Mouse (Mus musculus) limb, embryonic 15.5 days (tissue): ENCODE measurements at regions not wholly inside any gene's neighbourhood (a gene's known extent, or its start where the extent isn't known, plus 50 kb on each side); places are given as distances from the start of the nearest gene placed in this dataset.

Experiments
- ATAC-seq: fragments of 200-750 bp; cut with Nextera tagmentation; 2 replicates; pipeline ENCODE4 v1.8.0; 2017; ENCODE audit warnings: low read depth, moderate TSS enrichment; ENCODE audit not compliant: insufficient number of reproducible peaks, low FRiP score, low TSS enrichment
- H3K27ac ChIP-seq: fragments of 300-500 bp; sonication (generic); 2 replicates; pipeline ENCODE4 v1.5.1; 2015; ENCODE audit warnings: moderate library complexity, mild to moderate bottlenecking, inconsistent platforms
- H3K27me3 ChIP-seq: fragments of 300-500 bp; sonication (generic); 2 replicates; pipeline ENCODE4 v1.6.1; 2015; ENCODE audit warnings: inconsistent platforms
- H3K36me3 ChIP-seq: fragments of 300-500 bp; sonication (generic); 2 replicates; pipeline ENCODE4 v1.6.1; 2015; ENCODE audit warnings: inconsistent platforms
- H3K4me1 ChIP-seq: fragments of 300-500 bp; sonication (generic); 2 replicates; pipeline ENCODE4 v1.6.1; 2015; ENCODE audit warnings: inconsistent platforms
- H3K4me2 ChIP-seq: fragments of 300-500 bp; sonication (generic); 2 replicates; pipeline ENCODE4 v1.6.1; 2015; ENCODE audit warnings: mild to moderate bottlenecking, inconsistent platforms
- H3K4me3 ChIP-seq: fragments of 300-500 bp; sonication (generic); 2 replicates; pipeline ENCODE4 v1.5.1; 2015; ENCODE audit warnings: mild to moderate bottlenecking, inconsistent platforms
- H3K9ac ChIP-seq: fragments of 300-500 bp; sonication (generic); 2 replicates; pipeline ENCODE4 v1.6.1; 2015; ENCODE audit warnings: inconsistent platforms
- H3K9me3 ChIP-seq: fragments of 300-500 bp; sonication (generic); 2 replicates; pipeline ENCODE4 v1.6.1; 2016; ENCODE audit warnings: inconsistent platforms
- WGBS: fragments of 180-500 bp; shearing (Covaris S2); methylation state at CpG from one replicate; pipeline ENCODE4 v1.1.7; 2015; 5-methylcytosine and 5-hydroxymethylcytosine counted together

DNA sequence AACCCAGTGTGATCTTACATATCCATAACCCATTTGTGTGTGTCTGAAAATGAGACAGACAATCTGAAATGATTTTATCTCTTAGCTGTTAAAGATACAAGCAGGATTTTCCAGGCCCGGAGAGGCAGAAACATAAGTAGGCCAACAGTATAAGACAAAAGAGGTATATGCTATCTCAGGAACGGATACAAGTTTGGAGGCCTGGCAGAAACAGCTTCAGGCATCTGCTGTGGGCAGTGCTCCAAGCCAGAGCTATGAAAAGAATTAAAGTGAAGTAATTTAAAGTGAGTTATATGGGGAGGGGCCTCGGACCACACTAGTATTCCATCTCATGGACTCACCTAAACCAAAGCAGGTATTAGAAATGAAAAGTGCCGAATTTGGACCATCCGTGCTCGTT is 118.8 kb upstream of the Fn1 start:
- 69% methylated on average over 6 of the region's 6 CpGs for WGBS
- Histone ChIP-seq H3K4me1 (0 out of 2 replicates have a peak, but pooled peaks cover 3% of the 10 kb centered on the region), H3K36me3 (no peaks in the 10 kb centered on the region), H3K27me3 (no peaks in the 10 kb centered on the region), H3K4me3 (no peak overlapping the region), H3K9me3 (no peaks in the 10 kb centered on the region), H3K27ac (no peak overlapping the region), H3K4me2 (no peak overlapping the region), H3K9ac (no peak overlapping the region)
- no peak for ATAC-seq

DNA sequence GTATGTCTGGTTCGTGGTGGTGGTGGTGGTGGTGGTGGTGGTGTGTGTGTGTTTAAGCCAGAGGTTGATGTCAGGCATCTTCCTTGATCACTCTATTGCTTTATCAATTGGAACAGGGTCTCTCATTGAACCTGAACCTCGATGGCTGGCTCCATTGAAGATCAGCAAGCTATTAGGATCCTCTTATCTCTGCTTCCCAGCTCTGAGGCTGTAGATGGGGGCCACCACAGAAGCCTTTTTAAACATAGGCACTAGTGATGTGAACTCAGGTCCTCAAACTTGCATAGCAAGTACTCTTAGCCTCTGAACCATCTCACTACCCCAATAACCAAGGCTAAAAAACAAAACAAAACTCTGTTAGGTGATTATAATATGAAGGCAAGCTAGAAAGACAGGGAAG is 116.6 kb upstream of the Fn1 start:
- H3K9ac ChIP-seq, result no peak overlapping the region
- H3K9me3 ChIP-seq, result no peaks in the 10 kb centered on the region
- H3K36me3 ChIP-seq, result no peaks in the 10 kb centered on the region
- H3K4me2 ChIP-seq, result no peak overlapping the region
- no peaks in the 10 kb centered on the region for H3K27me3 ChIP-seq
- H3K27ac ChIP-seq, result no peak overlapping the region
- H3K4me1 ChIP-seq, result 0 out of 2 replicates have a peak, but pooled peaks cover 3% of the 10 kb centered on the region
- no peak for ATAC-seq
- 70% methylated on average over 2 of the region's 2 CpGs for WGBS
- H3K4me3 ChIP-seq, result no peak overlapping the region

DNA sequence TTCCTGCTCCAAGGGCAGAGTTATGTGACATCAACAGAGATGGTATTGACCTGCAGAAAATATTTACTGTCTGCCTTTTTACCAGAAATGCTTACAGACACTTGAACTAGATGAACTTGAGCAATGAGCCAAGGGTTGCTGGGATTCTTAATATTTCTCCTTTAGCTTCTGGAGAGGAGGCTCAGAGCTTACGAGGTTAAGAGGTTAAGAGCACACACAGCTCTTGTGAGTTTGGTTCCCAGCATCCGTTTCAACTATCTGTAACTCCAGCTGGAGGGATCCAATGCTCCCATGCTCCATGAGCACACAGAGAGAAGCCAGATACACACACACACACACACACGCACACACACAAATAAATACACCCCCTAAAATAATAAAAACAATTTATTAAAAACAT is 114.7 kb upstream of the Fn1 start:
- Histone ChIP-seq H3K4me3 (no peak overlapping the region), H3K4me2 (no peak overlapping the region), H3K36me3 (no peaks in the 10 kb centered on the region), H3K4me1 (0 out of 2 replicates have a peak, but pooled peaks cover 3% of the 10 kb centered on the region), H3K9ac (no peak overlapping the region), H3K27ac (no peak overlapping the region), H3K27me3 (no peaks in the 10 kb centered on the region), H3K9me3 (no peaks in the 10 kb centered on the region)
- ATAC-seq, result no peak
- 70% methylated on average over 3 of the region's 3 CpGs for WGBS

DNA sequence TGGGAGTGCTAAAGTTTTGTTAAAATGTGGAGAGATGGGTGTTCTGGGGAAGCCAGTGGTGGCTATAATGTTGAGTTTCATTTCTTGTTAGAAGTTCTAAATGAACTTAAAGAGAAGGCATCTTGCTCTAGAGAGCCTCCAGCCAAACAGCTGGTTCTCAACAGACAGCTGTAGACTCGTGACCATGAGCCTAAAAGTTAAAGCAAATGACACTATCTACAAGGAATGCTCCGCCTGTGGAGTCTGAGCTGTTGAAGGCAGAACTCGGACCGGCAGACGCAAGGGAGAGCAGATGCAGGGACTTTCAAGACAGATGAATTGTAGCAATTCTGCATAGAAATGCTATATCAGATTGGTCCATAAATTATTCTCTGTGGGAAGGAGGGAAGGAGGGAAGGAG is 114.1 kb upstream of the Fn1 start:
- Histone ChIP-seq H3K9me3 (no peaks in the 10 kb centered on the region), H3K4me1 (0 out of 2 replicates have a peak, but pooled peaks cover under 1% of the 10 kb centered on the region), H3K9ac (no peak overlapping the region), H3K4me3 (no peak overlapping the region), H3K4me2 (no peak overlapping the region), H3K27me3 (no peaks in the 10 kb centered on the region), H3K27ac (no peak overlapping the region), H3K36me3 (no peaks in the 10 kb centered on the region)
- WGBS, result 52% methylated on average over 5 of the region's 5 CpGs
- no peak for ATAC-seq

DNA sequence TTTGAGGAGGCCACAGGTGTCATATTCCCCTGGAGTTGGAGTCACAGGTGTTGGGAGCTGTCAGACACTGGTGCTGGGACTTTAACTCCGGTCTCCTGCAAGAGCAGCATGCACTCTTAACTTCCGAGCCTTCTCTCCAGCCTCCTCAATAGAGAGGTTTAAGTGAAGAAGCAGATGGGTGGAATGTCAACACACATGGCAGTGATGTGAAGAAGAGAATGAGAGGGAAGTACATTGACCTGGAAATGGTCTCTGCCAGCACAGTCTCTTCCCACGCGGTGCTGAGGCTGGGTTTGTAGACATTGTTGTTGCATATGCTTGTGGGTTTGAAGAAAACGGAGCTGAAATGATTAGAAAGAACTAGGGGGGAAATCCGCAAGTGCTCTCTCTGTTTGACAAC is 112.0 kb upstream of the Fn1 start:
- Histone ChIP-seq H3K9ac (no peak overlapping the region), H3K4me3 (no peak overlapping the region), H3K36me3 (no peaks in the 10 kb centered on the region), H3K27me3 (no peaks in the 10 kb centered on the region), H3K4me1 (no peaks in the 10 kb centered on the region), H3K27ac (no peak overlapping the region), H3K9me3 (no peaks in the 10 kb centered on the region), H3K4me2 (no peak overlapping the region)
- no peak for ATAC-seq
- WGBS, result 72% methylated on average over 6 of the region's 6 CpGs

DNA sequence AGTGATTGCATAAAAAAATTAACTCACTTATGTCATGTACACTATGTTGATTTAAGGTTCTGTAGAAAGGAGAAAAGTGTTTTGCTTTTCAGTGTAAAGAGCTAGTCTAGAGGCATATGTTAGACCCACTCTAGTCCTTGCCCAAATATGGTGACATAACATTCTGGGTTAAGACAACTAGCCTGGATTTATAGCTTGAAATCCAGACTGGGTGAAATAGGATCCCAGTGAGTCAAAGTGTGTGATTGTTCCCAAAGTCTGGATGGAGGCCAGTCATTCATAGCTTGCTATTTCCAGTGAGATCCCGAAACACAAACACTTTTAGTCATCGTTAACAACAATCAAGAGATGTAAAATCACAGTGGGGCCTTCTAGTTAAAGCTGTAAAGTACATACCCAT is 110.5 kb upstream of the Fn1 start:
- Histone ChIP-seq H3K9me3 (no peaks in the 10 kb centered on the region), H3K4me3 (no peak overlapping the region), H3K4me1 (no peaks in the 10 kb centered on the region), H3K9ac (no peak overlapping the region), H3K4me2 (no peak overlapping the region), H3K36me3 (no peaks in the 10 kb centered on the region), H3K27ac (no peak overlapping the region), H3K27me3 (no peaks in the 10 kb centered on the region)
- WGBS, result 29% methylated on average over 2 of the region's 2 CpGs
- no peak for ATAC-seq

DNA sequence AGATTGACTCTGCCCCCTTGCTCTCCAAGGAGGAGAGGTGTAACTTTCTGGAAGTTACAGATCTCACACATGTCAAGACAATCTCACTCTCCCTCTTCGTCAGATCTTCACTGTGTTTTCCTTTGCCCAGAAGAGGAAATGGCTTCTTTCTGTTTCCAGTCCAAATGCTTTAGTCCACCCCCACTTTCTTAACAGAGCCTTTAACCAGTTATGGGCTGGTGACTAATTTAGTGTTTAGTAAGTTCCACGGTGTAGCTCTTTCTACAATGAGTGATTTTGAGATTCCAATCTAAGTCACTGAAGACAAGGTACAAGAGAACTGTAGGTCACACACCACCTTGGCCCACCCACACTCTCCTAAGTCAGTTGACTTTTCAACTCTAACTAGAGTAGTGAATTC is 107.3 kb upstream of the Fn1 start:
- H3K9me3 ChIP-seq, result no peaks in the 10 kb centered on the region
- H3K4me3 ChIP-seq, result no peak overlapping the region
- H3K4me2 ChIP-seq, result no peak overlapping the region
- no peaks in the 10 kb centered on the region for H3K36me3 ChIP-seq
- H3K9ac ChIP-seq, result no peak overlapping the region
- no peak for ATAC-seq
- H3K27me3 ChIP-seq, result no peaks in the 10 kb centered on the region
- no peaks in the 10 kb centered on the region for H3K4me1 ChIP-seq
- 60% methylated on average over 2 of the region's 2 CpGs for WGBS
- no peak overlapping the region for H3K27ac ChIP-seq

DNA sequence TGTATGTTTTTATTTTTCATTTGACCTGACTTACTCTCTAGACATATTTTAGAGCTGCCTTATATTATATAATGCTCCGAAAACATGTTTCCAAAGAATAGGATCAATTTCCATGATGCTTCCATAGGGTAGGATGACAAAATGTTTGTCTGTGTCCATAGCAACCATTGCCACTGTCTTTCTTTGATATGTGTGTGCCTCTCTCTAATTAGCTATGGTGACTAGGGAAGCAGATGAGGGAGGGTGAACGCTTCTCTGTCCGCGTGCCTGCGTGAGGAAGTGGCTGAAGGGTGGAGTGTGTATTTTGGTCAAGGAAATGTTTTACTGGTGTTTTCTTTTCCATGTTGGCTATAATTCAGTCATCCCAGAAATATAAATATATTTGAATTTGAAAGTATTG is 104.2 kb upstream of the Fn1 start:
- Histone ChIP-seq H3K4me2 (no peak overlapping the region), H3K9ac (no peak overlapping the region), H3K4me3 (no peak overlapping the region), H3K27ac (no peak overlapping the region), H3K9me3 (no peaks in the 10 kb centered on the region), H3K36me3 (no peaks in the 10 kb centered on the region), H3K4me1 (no peaks in the 10 kb centered on the region), H3K27me3 (no peaks in the 10 kb centered on the region)
- 70% methylated on average over 5 of the region's 5 CpGs for WGBS
- no peak for ATAC-seq

DNA sequence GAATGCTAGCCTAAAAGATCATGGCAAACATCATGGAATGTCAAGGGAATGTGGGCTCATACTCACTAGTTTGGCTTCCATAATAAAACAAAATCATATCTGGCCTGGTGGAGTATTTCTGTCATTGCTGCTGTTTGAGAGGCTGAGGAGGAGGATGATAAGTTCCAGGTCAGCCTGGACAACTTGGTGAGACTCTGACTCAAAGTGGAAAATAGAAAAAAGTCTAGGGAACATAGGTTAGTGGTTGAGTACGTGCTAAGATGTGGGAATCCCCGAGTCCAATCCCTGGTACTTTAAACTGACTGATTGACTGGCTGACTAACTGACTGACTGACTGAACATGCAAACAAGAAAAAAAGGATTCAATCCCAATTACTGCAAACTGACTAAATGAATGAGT is 103.2 kb upstream of the Fn1 start:
- H3K4me1 ChIP-seq, result no peaks in the 10 kb centered on the region
- no peaks in the 10 kb centered on the region for H3K9me3 ChIP-seq
- no peaks in the 10 kb centered on the region for H3K36me3 ChIP-seq
- no peak overlapping the region for H3K9ac ChIP-seq
- no peak overlapping the region for H3K27ac ChIP-seq
- H3K4me2 ChIP-seq, result no peak overlapping the region
- 74% methylated on average over 2 of the region's 2 CpGs for WGBS
- no peak for ATAC-seq
- H3K27me3 ChIP-seq, result no peaks in the 10 kb centered on the region
- H3K4me3 ChIP-seq, result no peak overlapping the region

DNA sequence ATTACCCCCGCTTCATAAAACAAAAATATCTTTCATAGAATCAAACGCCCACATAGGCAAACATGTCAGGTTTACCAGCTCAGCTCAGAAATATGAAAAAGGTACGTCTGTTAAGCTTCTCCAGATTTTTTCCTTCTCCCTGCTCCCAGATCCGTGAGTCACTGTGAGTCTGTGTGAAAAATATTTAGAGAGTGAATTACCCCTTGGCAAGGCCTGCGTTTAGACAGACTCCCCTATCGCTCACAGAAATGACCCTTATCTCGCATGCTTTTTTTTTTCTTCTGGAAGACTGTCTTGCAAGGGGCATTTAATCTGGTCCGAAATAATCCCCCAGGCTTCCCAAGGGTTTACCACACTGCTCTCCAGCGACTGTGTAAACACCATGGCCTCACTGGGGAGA is 102.4 kb upstream of the Fn1 start:
- ATAC-seq, result no peak
- Histone ChIP-seq H3K9me3 (no peaks in the 10 kb centered on the region), H3K4me2 (no peak overlapping the region), H3K36me3 (no peaks in the 10 kb centered on the region), H3K9ac (no peak overlapping the region), H3K27ac (no peak overlapping the region), H3K27me3 (no peaks in the 10 kb centered on the region), H3K4me1 (no peaks in the 10 kb centered on the region), H3K4me3 (no peak overlapping the region)
- 54% methylated on average over 9 of the region's 9 CpGs for WGBS

DNA sequence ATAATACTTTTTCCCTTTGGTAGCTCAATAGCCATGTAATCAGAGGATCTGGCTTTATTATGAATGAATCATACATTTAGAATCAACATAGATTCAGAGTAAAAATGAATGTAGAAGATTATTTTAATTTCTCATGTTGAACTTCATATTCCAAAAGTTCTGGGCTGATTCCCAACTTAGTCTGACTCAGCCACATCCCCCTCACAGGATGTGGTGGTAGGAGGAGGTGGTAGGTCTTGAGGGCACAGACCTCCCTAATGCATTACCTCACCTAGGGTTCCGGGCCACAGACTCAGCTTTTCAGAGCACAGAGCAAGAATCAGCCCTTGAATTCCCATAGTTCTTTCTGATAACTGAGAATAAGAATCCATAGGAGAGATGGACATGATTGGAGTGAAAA is 99.4 kb upstream of the Fn1 start:
- Histone ChIP-seq H3K9me3 (no peaks in the 10 kb centered on the region), H3K4me2 (no peak overlapping the region), H3K36me3 (no peaks in the 10 kb centered on the region), H3K4me3 (no peak overlapping the region), H3K27me3 (no peaks in the 10 kb centered on the region), H3K27ac (no peak overlapping the region), H3K9ac (no peak overlapping the region), H3K4me1 (no peaks in the 10 kb centered on the region)
- WGBS, result 95% methylated on average over 1 of the region's 1 CpGs
- no peak for ATAC-seq

DNA sequence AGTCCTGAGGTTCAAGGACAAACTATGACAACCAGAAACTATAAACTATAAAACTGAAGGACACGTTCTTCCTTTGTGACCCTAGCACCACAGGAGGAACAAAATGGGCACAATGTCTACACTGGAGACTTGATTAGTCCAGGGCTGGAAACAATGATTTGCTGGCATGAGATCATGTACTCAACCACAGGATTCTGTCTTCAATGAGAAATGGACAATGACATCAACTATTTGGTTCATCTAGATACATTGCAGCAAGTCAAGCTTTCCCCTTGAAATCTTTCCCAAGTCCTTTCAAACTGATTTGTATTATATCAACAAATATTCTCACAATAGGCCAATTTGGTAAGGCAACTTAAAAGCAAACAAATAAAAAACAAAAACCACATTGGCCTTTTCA is 98.6 kb upstream of the Fn1 start:
- Histone ChIP-seq H3K27me3 (no peaks in the 10 kb centered on the region), H3K4me2 (no peak overlapping the region), H3K27ac (no peak overlapping the region), H3K4me1 (no peaks in the 10 kb centered on the region), H3K4me3 (no peak overlapping the region), H3K36me3 (no peaks in the 10 kb centered on the region), H3K9me3 (no peaks in the 10 kb centered on the region), H3K9ac (no peak overlapping the region)
- ATAC-seq, result no peak
- 78% methylated on average over 1 of the region's 1 CpGs for WGBS

DNA sequence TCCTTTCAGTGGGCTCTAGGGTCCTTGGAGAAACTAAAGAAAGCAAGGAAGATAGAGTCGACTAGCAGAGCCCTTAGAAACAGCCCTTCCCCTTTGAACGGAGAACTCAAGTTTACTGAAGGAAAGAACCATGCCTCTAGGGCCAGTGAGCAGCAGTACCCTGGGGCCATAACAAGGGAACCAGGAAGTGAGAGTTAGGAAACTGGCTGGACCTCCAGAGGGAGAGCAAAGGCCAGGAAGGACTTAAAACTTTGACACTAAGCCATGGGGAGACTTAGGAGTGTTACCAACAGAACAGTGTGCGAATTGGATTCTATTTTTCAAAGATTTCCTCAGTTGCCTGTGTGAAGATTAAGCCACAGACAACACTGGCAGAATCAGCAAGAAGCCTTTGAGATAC is 82.6 kb upstream of the Fn1 start:
- Histone ChIP-seq H3K4me2 (no peak overlapping the region), H3K27me3 (no peaks in the 10 kb centered on the region), H3K36me3 (no peaks in the 10 kb centered on the region), H3K4me1 (no peaks in the 10 kb centered on the region), H3K9ac (no peak overlapping the region), H3K27ac (no peak overlapping the region), H3K9me3 (no peaks in the 10 kb centered on the region), H3K4me3 (no peak overlapping the region)
- ATAC-seq, result no peak
- 68% methylated on average over 3 of the region's 3 CpGs for WGBS
